Mouse (Mus musculus) lung, postnatal 14 days (tissue): ENCODE measurements around the gene Zfp710.

ENCODE experiments used
- DNase-seq: peaks from one replicate; pipeline ENCODE4 v3.0.0; 2021

Zfp710 gene

GRCm38 (mm10) chr7:80058405-80059063 is 33.9 kb downstream of the Zfp710 start:
- no peak for DNase-seq

- no peak for DNase-seq
These were observed 34.6 kb downstream of the Zfp710 start for GRCm38 (mm10) chr7:80059064-80059838.

- no peak for DNase-seq
These were observed 35.6 kb downstream of the Zfp710 start for GRCm38 (mm10) chr7:80060012-80060778.

DNA sequence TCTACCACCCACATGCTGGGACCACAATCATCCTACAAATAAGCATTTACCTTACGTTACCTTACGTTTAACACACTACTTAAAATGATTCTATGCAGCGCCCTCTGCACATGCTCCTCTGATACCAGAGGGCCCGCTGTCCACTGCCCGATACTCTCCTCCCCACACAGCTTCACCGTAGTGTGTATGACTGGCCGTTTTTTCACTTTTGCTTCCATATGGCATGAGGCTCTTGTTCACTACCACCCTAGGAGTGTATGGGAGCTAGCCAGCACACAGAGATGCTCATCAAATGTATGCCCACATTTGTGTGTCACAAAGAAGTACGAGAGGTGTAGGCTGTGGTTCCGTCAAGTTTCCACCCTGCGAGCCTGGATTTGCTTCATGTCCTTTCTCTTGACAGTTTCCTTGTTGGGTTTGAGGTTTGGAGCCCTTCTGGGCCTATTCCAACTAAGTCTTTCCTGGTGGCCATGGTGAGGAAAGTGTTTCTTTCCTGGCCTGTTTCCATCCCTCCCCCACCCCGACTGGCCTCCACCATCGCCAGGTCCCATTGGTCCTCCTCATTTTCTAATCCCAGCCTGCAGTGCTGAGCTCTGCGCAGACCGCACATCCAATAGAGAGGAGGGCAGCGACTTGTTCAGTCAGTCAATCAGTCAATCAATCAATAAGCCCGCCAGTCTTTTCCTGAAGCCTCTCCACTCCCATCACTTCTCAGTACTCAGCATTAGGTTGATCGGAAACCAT is 37.6 kb downstream of the Zfp710 start:
- no peak for DNase-seq

- DNase-seq = no peak
These were observed 38.6 kb downstream of the Zfp710 start for GRCm38 (mm10) chr7:80063244-80063643.

- no peak for DNase-seq
These were observed 39.5 kb downstream of the Zfp710 start for GRCm38 (mm10) chr7:80063902-80064736.

- DNase-seq = no peak
These were observed 40.6 kb downstream of the Zfp710 start for GRCm38 (mm10) chr7:80065250-80065649.

DNA sequence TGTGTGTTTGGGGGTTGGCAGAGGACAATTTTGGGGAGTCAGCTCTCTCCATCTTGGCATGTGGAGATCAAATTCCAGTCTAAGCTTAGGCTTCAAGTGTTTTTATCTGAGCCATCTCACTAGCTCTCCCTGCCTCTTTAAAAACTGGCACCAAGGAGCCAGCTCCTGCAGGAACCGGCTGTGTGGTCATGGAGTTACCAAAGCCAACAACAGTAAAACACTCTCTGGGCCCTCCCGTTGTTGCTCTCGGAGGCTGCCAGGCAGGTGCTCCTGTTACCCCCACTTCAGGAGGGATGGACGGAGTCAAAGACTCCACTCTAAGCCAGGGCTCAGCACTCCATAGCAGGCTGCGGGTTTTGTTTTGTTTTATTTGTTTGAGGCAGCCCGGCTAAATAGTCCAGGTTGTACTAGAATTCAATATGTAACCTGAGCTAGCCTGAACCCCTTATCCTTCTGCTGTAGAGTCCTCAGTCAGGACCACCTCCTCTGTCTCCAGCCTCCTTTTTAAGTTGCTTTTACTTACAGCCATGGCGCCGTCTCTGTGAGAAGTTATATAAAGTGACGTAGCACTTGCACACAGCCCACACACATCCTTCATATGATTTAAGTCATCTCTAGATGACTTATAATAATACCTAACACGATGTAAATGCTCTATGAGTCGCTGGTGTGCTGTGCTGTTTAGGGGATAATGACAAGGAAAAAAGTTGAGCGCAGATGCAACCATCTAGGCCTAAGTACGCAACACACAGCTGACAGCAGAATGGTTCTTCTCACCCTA is 42.3 kb downstream of the Zfp710 start:
- no peak for DNase-seq

DNA sequence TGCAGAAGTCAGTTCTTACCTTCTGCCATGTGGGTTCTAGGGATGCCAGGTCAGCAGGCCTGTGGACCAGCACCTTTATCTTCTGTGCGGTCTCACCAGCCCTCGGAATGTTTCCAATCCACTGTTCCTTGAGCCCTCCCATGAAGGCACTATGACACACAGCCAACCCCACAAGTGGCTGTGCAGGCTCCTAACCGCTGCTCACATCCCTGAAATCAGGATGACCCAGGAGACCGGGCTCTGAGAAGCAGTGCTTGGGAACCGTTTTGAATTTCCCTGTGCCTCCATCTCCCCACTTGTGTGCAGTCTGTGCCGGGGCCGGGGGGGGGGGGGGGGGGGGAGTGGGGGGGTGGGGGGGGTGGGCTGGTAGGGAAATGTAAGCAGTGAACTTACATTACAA is 43.7 kb downstream of the Zfp710 start:
- DNase-seq = no peak

GRCm38 (mm10) chr7:80069615-80070327 is 45.2 kb downstream of the Zfp710 start:
- peak; percentile 44 for DNase-seq

DNA sequence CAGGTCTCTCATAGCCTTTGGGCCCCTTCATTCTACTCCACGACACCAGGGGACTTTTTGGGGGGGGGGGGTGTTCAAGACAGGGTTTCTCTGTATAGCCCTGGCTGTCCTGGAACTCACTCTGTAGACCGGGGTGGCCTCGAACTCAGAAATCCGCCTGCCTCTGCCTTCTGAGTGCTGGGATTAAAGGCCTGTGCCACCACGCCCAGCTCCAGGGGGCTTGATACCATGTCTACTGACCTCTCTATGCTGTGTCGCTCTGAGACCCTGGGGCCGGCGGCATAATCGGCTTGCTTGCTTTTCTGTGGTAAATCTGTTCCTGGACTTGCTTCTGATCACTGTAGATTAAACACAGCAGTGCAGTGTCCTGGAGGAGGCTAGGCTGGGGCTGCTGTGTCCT is 46.6 kb downstream of the Zfp710 start:
- DNase-seq = no peak

DNA sequence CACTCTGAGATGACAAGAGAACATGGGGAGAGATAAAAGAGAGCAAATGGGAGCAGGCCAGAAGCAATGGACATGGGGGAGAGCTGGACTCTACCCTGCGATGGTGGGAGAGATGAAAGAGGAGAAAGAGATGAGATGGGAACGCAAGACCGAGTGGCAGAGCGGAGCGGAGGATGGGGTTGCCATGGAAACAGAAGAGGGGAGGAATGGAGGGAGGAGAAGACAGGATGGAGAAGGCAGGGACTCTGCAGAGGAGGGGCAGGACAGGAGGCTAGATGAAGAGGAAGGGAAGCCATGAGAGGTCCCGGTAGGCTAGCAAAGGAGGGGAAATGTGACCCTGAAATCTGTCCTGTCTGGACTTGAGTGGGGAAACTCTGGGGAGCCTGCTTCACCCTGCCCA is 47.7 kb downstream of the Zfp710 start:
- no peak for DNase-seq

GRCm38 (mm10) chr7:80073506-80073905 is 48.9 kb downstream of the Zfp710 start:
- no peak for DNase-seq

GRCm38 (mm10) chr7:80074921-80075441 is 50.4 kb downstream of the Zfp710 start:
- DNase-seq = peak; percentile 68

- no peak for DNase-seq
These were observed 51.5 kb downstream of the Zfp710 start for GRCm38 (mm10) chr7:80075946-80076583.

DNA sequence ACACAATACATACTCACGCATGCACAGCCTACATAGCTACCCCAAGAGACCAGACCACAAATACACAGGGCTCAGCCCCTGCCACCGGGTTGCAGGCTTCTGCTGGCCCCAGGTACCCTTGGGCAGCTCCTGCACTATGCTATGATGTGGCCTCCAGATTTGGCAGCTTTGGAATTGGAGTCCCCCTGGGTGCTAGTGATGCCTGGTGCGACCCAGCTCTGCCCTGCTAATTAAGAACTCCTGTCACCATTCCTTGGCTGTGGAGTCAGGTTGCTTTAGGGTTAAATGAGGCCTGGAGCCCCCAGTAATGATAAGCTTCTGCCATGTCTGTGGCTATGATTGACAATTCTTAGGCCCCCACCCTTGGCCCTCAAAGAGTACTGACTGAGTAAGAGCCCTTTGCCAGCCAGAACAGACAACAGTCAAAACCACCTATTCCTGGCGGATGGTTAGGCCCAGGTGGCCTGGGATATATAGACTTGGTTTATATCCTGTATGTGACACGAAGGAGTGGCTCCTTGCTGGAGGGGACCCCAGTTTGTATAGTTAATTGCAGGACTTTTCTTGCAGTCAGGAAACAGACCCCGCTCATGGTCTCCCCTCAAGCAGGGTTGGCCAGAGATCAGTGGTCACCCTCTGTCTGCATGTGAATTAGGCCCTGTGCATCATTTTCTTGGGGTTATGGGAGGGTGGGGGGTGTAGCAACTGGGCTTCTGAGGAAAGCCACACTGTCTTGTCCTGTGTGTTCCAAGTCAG is 52.5 kb downstream of the Zfp710 start:
- no peak for DNase-seq

DNA sequence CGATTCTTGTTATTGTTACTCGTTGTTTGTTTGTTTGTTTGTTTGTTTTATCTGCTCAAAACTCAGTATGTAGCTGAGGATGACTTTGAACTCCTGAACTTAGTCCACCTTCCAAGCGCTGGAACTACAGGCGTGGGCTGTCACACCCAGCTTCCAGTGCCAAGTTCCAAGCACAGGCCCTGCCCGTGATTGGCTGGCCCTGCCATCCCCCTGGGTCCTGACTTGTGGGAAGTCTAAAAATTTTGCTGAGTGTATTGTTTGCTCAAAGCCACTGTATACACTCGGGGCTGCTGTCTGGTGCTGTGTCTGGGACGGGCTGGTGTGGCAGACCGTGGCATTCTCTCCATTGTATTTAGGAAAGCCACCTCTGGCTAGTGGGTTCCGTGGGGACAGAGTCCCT is 53.2 kb downstream of the Zfp710 start:
- DNase-seq = peak; percentile 47

GRCm38 (mm10) chr7:80078792-80079301 is 54.2 kb downstream of the Zfp710 start:
- DNase-seq = peak; percentile 93
